Mouse (Mus musculus) liver, adult 2 months (tissue): Measurements from ENCODE around the gene Hoxa7. TPM values are rescaled to one million over a fixed set of nuclear protein-coding genes. Genes with fewer than 3 reads are reported as not detected.
A peak's percentile ranks its signal among the peaks of the same experiment; 100 is the strongest.

Source experiments
- DNase-seq: peaks from one replicate; pipeline ENCODE4 v3.0.0-alpha.2; 2011; ENCODE audit warnings: low read depth, low spot score; ENCODE audit errors: extremely low read depth
- H3K27ac ChIP-seq: fragments of 200-500 bp; replicated peaks from 2 replicates; pipeline ENCODE4 v1.5.1; 2012; ENCODE audit warnings: low read depth, mild to moderate bottlenecking, control low read depth, inconsistent platforms, low read length; ENCODE audit not compliant: insufficient read depth
- H3K27me3 ChIP-seq: fragments of 200-500 bp; 2 replicates; pipeline ENCODE4 v1.6.1; 2012; ENCODE audit warnings: mild to moderate bottlenecking, moderate library complexity, low read length, inconsistent platforms; ENCODE audit not compliant: control insufficient read depth, insufficient read depth
- H3K36me3 ChIP-seq: fragments of 200-500 bp; 2 replicates; pipeline ENCODE4 v1.6.1; 2012; ENCODE audit warnings: low read length, inconsistent platforms; ENCODE audit not compliant: control insufficient read depth, insufficient read depth
- H3K4me1 ChIP-seq: fragments of 200-500 bp; 2 replicates; pipeline ENCODE4 v1.6.1; 2011; ENCODE audit warnings: low read length; ENCODE audit not compliant: control insufficient read depth, insufficient read depth
- H3K4me3 ChIP-seq: fragments of 200-500 bp; 2 replicates; pipeline ENCODE4 v1.5.1; 2011; ENCODE audit warnings: low read depth, mild to moderate bottlenecking, control low read depth, low read length, moderate library complexity; ENCODE audit not compliant: insufficient read depth
- H3K79me2 ChIP-seq: fragments of 200-500 bp; 2 replicates; pipeline ENCODE4 v1.6.1; 2012; ENCODE audit warnings: inconsistent platforms, mild to moderate bottlenecking, low read length, moderate library complexity; ENCODE audit not compliant: control insufficient read depth, insufficient read depth
- H3K9ac ChIP-seq: fragments of 200-500 bp; 2 replicates; pipeline ENCODE4 v1.6.1; 2012; ENCODE audit warnings: low read depth, mild to moderate bottlenecking, control low read depth, inconsistent platforms, low read length
- CTCF ChIP-seq: fragments of 200-500 bp; IDR thresholded peaks from 2 replicates; pipeline ENCODE4 v1.5.1; 2011; ENCODE audit warnings: low read depth, low read length, control low read depth
- POLR2A ChIP-seq: fragments of 200-500 bp; IDR thresholded peaks from 2 replicates; pipeline ENCODE4 v1.6.1; 2011; ENCODE audit warnings: low read length, control low read depth; ENCODE audit not compliant: insufficient read depth; ENCODE audit errors: extremely low read depth
- WGBS: fragments of 180-500 bp; shearing (Covaris S2); methylation state at CpG from one replicate; pipeline ENCODE4 v1.1.7; 2018; 5-methylcytosine and 5-hydroxymethylcytosine counted together
- polyA plus RNA-seq: library from polyadenylated mRNA; depleted of rRNA; stranded (reverse); fragments of >200 nt; gene quantifications from 2 replicates; pipeline ENCODE4 v1.2.3, GENCODE M21; 2012
- total RNA-seq: library from RNA; depleted of rRNA; stranded (reverse); fragments of >200 nt; gene quantifications from 2 replicates; pipeline ENCODE4 v1.2.3, GENCODE M21; 2014

Hoxa7 gene
- total and polyA plus RNA-seq, 2 experiments, result 0.04 TPM; not detected in 1

DNA sequence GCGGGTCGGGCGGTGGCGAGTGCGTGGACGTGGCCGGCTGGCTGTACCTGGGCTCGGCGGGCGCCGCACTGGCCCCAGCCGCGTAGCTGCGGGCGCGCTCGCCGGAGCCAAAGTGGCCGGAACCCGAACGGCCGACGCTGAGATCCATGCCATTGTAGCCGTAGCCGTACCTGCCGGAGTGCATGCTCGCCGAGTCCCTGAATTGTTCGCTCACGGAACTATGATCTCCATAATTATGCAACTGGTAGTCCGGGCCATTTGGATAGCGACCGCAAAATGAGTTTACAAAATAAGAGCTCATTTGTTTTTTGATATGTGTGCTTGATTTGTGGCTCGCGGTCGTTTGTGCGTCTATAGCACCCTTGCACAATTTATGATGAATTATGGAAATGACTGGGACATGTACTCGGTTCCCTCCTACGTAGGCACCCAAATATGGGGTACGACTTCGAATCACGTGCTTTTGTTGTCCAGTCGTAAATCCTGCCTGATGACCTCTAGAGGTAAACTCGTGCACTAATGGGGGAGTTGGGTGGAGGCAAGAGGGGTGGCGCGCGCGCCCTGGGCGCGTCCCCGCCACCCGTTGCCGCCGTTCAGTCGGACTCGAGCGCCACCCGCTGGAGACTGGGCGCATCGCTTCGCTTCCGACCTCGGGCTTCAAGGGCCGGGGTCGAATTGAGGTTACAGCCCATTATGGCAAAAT is 17.5 kb downstream of the Hoxa7 start, which contains the start of gene Hoxa5:
Hoxa5 (minus strand) TSS at position 538 of the 703 bp plus-strand sequence.
- no peaks in the 10 kb centered on the region; the same call in 1 of the 2 replicates for H3K4me1 ChIP-seq
- 4% methylated on average over 65 of the region's 65 CpGs for WGBS

DNA sequence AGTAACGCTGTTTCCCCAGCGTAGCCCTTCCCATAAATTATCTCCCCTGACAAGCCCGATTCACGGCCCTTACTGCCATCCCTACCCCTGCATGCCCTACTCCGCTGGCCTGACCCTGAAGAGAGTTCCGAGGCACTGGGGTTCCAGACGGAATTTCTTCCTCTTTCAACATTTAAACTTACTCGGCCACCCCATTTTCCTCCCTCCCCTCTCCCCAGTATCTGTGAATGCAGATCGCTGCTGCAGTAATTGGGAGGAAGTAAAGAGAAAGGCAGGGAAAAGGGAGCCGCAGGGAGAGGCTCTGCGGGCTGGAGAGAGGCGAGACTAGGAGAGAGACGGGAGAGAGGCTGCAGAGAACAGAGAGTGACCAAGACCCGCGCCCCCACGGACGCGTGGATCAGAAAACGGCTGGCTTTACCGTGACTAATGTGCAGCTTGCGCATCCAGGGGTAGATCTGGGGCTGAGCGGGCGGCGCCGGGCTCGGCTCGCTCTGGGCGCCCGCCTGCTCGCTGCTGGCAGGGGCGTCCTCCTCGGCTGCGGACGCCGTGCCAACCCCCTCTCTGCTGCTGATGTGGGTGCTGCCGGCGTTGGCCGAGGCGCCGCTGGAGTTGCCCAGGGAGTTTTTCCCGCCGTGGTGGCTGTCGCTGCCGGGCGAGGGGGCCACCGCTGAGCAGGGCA is 18.1 kb downstream of the Hoxa7 start:
- Histone ChIP-seq H3K9ac (peak overlapping the region; percentile 74), H3K4me3 (peak overlapping the region; percentile 60), H3K27me3 (peaks cover 32% of the 10 kb centered on the region), H3K36me3 (no peaks in the 10 kb centered on the region), H3K79me2 (no peaks in the 10 kb centered on the region), H3K4me1 (no peaks in the 10 kb centered on the region; the same call in 1 of the 2 replicates), H3K27ac (peak overlapping the region; percentile 26)
- no peak for TF ChIP-seq CTCF
- TF ChIP-seq POLR2A, result no peak
- WGBS, result 4% methylated on average over 35 of the region's 46 CpGs
- DNase-seq, result no peak

More for the DNA sequence above, 17.5 kb downstream of the Hoxa7 start, which contains the start of gene Hoxa5:
- Histone ChIP-seq H3K27ac (peak within 1 kb of the TSS; percentile 26), H3K36me3 (no peaks in the 10 kb centered on the region), H3K4me3 (peak within 1 kb of the TSS; percentile 60), H3K79me2 (no peaks in the 10 kb centered on the region), H3K9ac (peak within 1 kb of the TSS; percentile 74), H3K27me3 (peaks cover 36% of the 10 kb centered on the region)
- TF ChIP-seq CTCF (peak; percentile 82), POLR2A (no peak)
- DNase-seq, result peak; percentile 43

DNA sequence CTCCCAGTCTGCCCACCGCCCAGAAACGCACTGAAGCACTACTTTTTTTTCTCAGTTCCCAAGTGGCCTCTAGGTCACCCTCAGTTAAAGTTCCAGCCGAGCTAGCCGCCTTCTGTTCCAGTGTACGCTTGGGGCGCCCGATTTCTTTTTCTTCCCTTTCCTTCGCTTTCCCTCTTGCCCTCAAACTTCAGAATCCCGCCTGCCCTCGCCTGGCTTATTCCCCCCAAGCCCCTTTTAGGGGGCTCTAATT is 18.6 kb downstream of the Hoxa7 start:
- WGBS, result 8% methylated on average over 10 of the region's 10 CpGs
- peak overlapping the region; percentile 74 for H3K9ac ChIP-seq
- H3K79me2 ChIP-seq, result no peaks in the 10 kb centered on the region
- TF ChIP-seq CTCF (no peak), POLR2A (no peak)
- no peak for DNase-seq
- peaks cover 28% of the 10 kb centered on the region for H3K27me3 ChIP-seq
- H3K4me1 ChIP-seq, result no peaks in the 10 kb centered on the region; the same call in 1 of the 2 replicates
- no peaks in the 10 kb centered on the region for H3K36me3 ChIP-seq
- peak overlapping the region; percentile 26 for H3K27ac ChIP-seq
- H3K4me3 ChIP-seq, result peak overlapping the region; percentile 60

DNA sequence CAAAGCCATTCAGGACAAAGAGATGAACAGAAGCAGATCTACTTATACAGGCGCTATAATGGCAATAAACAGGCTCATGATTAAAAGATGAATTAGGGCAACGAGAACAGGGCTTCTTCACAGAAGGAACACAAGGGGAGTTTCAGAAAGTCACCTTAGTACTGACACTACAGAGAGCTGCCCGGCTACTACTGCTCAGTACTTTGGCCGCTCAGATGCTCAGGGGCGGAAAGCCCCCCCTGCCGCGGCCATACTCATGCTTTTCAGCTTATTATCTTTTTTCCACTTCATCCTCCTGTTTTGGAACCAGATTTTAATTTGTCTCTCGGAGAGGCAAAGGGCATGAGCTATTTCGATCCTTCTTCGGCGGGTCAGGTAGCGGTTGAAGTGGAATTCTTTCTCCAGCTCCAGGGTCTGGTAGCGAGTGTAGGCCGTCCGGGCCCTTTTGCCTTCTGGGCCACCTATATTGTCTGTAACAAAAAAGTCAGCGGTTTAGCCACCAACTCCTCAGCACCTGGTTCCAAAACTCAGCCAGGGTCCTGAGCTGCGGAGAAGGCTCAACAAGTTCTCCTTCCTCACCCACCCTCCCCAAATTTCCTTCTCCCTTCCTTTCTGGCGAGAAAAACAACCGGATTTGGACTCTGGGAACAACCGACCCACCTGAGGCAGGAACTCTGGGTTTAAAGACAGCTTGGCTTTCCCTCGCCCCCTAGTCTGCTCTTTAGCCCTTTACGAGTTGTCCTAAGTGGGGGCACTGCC is 19.1 kb downstream of the Hoxa7 start:
- no peak for DNase-seq
- no peaks in the 10 kb centered on the region; the same call in 1 of the 2 replicates for H3K4me1 ChIP-seq
- peak overlapping the region; percentile 26 for H3K27ac ChIP-seq
- no peaks in the 10 kb centered on the region for H3K36me3 ChIP-seq
- whole genome bisulfite sequencing, result 19% methylated on average over 22 of the region's 22 CpGs
- H3K79me2 ChIP-seq, result no peaks in the 10 kb centered on the region
- TF ChIP-seq CTCF, result no peak
- TF ChIP-seq POLR2A, result no peak
- H3K27me3 ChIP-seq, result peaks cover 27% of the 10 kb centered on the region; the same call in 1 of the 2 replicates
- H3K9ac ChIP-seq, result peak overlapping the region; percentile 18
- H3K4me3 ChIP-seq, result peak overlapping the region; percentile 60; the same call in 1 of the 2 replicates

DNA sequence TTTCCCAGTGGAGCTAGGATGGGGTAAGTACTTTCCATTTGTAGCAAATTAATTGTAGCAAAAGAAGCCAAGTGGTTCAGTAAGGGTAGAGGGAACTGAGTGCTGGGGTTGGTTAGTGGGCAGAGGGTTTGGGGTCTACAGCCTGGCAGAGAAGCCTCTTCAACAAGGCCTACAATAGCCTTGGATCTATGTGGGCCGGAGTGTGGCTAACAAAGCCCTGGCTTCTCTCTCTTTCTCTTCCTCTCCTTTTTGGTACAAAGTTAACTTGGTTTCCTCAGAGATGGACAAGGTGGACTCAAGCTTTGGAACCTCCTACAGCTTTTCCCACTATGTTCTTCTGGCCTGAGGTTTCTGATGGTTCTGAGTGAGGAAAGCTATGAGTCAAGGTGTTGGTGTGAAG is 20.4 kb downstream of the Hoxa7 start:
- WGBS, result 59% methylated on average over 1 of the region's 1 CpGs
- TF ChIP-seq CTCF (no peak), POLR2A (no peak)
- no peak for DNase-seq
- Histone ChIP-seq H3K27ac (no peak overlapping the region), H3K79me2 (no peaks in the 10 kb centered on the region), H3K36me3 (no peaks in the 10 kb centered on the region), H3K9ac (no peak overlapping the region), H3K27me3 (peaks cover 27% of the 10 kb centered on the region; the same call in 1 of the 2 replicates), H3K4me1 (no peaks in the 10 kb centered on the region; the same call in 1 of the 2 replicates), H3K4me3 (no peak overlapping the region)
